Mouse (Mus musculus) forebrain, postnatal 0 days (tissue): Measurements from ENCODE around the gene Sf3b3. TPM values are rescaled to one million over a fixed set of nuclear protein-coding genes. Genes with fewer than 3 reads are reported as not detected.
A peak's percentile ranks its signal among the peaks of the same experiment; 100 is the strongest.

Experiments
- ATAC-seq: fragments of 200-750 bp; cut with Nextera tagmentation; 2 replicates; pipeline ENCODE4 v1.8.0; 2017; ENCODE audit warnings: mild to moderate bottlenecking, moderate library complexity
- DNase-seq: peaks from one replicate; pipeline ENCODE4 v3.0.0-alpha.2; 2015
- H3K27ac ChIP-seq: fragments of 300-500 bp; sonication (generic); 2 replicates; pipeline ENCODE4 v1.5.1; 2014; ENCODE audit warnings: low read depth, mild to moderate bottlenecking, antibody characterized with exemption, low read length, moderate library complexity, mixed read lengths
- H3K27me3 ChIP-seq: fragments of 300-500 bp; sonication (generic); 2 replicates; pipeline ENCODE4 v1.6.1; 2014; ENCODE audit warnings: mild to moderate bottlenecking, low read length, mixed read lengths; ENCODE audit not compliant: insufficient read depth
- H3K36me3 ChIP-seq: fragments of 300-500 bp; sonication (generic); 2 replicates; pipeline ENCODE4 v1.6.1; 2014; ENCODE audit warnings: mild to moderate bottlenecking, moderate library complexity; ENCODE audit not compliant: insufficient read depth
- H3K4me1 ChIP-seq: fragments of 300-500 bp; sonication (generic); 2 replicates; pipeline ENCODE4 v1.6.1; 2014; ENCODE audit warnings: antibody characterized with exemption; ENCODE audit not compliant: insufficient read depth
- H3K4me2 ChIP-seq: fragments of 300-500 bp; sonication (generic); 2 replicates; pipeline ENCODE4 v1.6.1; 2014; ENCODE audit warnings: low read depth, mild to moderate bottlenecking, moderate library complexity
- H3K4me3 ChIP-seq: fragments of 300-500 bp; sonication (generic); 2 replicates; pipeline ENCODE4 v1.5.1; 2014; ENCODE audit warnings: low read depth, low read length, mixed read lengths
- H3K9ac ChIP-seq: fragments of 300-500 bp; sonication (generic); 2 replicates; pipeline ENCODE4 v1.6.1; 2014; ENCODE audit warnings: mild to moderate bottlenecking
- H3K9me3 ChIP-seq: fragments of 300-500 bp; sonication (generic); 2 replicates; pipeline ENCODE4 v1.6.1; 2016; ENCODE audit warnings: low read length
- CTCF ChIP-seq: sonication (generic); IDR thresholded peaks from 2 replicates; pipeline ENCODE4 v1.5.1; 2016; ENCODE audit warnings: antibody characterized with exemption, control low read depth, low read depth
- WGBS: fragments of 180-500 bp; shearing (Covaris S2); extraction: QIAGEN DNeasy Blood & Tissue Kit; methylation state at CpG from one replicate; pipeline ENCODE4 v1.1.7; 2014; 5-methylcytosine and 5-hydroxymethylcytosine counted together
- polyA plus RNA-seq: library from polyadenylated mRNA; unstranded; fragments of >200 nt; fragmentation: Nextera tagmentation; extraction: Ambion mirVana; gene quantifications from 2 replicates; pipeline ENCODE4 v1.2.1, GENCODE M21; 2015
- total RNA-seq: library from RNA; depleted of rRNA; stranded (reverse); fragments of >200 nt; gene quantifications from 2 replicates; pipeline ENCODE4 v1.2.3, GENCODE M21; 2014

Gene Sf3b3
- total and polyA plus RNA-seq, 2 experiments from 2014 or later: 64.8 to 99.2 TPM

- no peak overlapping the region for H3K27ac ChIP-seq
- 82% methylated on average over 3 of the region's 3 CpGs for WGBS
- no peak for TF ChIP-seq CTCF
- H3K4me1 ChIP-seq: no peaks in the 10 kb centered on the region
- H3K9ac ChIP-seq: no peak overlapping the region
- no peaks in the 10 kb centered on the region for H3K36me3 ChIP-seq
- no peak overlapping the region for H3K4me3 ChIP-seq
- ATAC-seq: peak; percentile 29
- no peak for DNase-seq
- no peaks in the 10 kb centered on the region for H3K27me3 ChIP-seq
- no peaks in the 10 kb centered on the region for H3K9me3 ChIP-seq
- H3K4me2 ChIP-seq: no peak overlapping the region
These were observed 70.9 kb downstream of the Sf3b3 start for GRCm38 (mm10) chr8:110775721-110776120.

GRCm38 (mm10) chr8:110775316-110775715 lies 71.3 kb downstream of the Sf3b3 start:
- Histone ChIP-seq H3K9ac (no peak overlapping the region), H3K4me3 (no peak overlapping the region), H3K27me3 (no peaks in the 10 kb centered on the region), H3K4me1 (no peaks in the 10 kb centered on the region), H3K4me2 (no peak overlapping the region), H3K27ac (no peak overlapping the region), H3K9me3 (no peaks in the 10 kb centered on the region), H3K36me3 (no peaks in the 10 kb centered on the region)
- WGBS: 73% methylated on average over 8 of the region's 8 CpGs
- peak; percentile 51 for TF ChIP-seq CTCF
- no peak for ATAC-seq
- no peak for DNase-seq

- H3K4me2 ChIP-seq: no peak overlapping the region
- no peak for TF ChIP-seq CTCF
- ATAC-seq: no peak
- no peaks in the 10 kb centered on the region for H3K4me1 ChIP-seq
- H3K36me3 ChIP-seq: no peaks in the 10 kb centered on the region
- no peak overlapping the region for H3K27ac ChIP-seq
- no peak overlapping the region for H3K9ac ChIP-seq
- H3K27me3 ChIP-seq: no peaks in the 10 kb centered on the region
- no peak for DNase-seq
- 89% methylated on average over 6 of the region's 6 CpGs for WGBS
- no peaks in the 10 kb centered on the region for H3K9me3 ChIP-seq
- H3K4me3 ChIP-seq: no peak overlapping the region
These were observed 71.9 kb downstream of the Sf3b3 start for GRCm38 (mm10) chr8:110774725-110775124.

GRCm38 (mm10) chr8:110774047-110774446 lies 72.5 kb downstream of the Sf3b3 start:
- Histone ChIP-seq H3K9me3 (no peaks in the 10 kb centered on the region), H3K36me3 (no peaks in the 10 kb centered on the region), H3K9ac (no peak overlapping the region), H3K4me1 (no peaks in the 10 kb centered on the region), H3K4me3 (no peak overlapping the region), H3K4me2 (no peak overlapping the region), H3K27ac (no peak overlapping the region), H3K27me3 (no peaks in the 10 kb centered on the region)
- WGBS: 86% methylated on average over 3 of the region's 3 CpGs
- no peak for TF ChIP-seq CTCF
- ATAC-seq (no peak), DNase-seq (no peak)

- Histone ChIP-seq H3K36me3 (no peaks in the 10 kb centered on the region), H3K9me3 (no peaks in the 10 kb centered on the region), H3K4me1 (no peaks in the 10 kb centered on the region), H3K4me3 (no peak overlapping the region), H3K27ac (no peak overlapping the region), H3K4me2 (no peak overlapping the region), H3K9ac (no peak overlapping the region), H3K27me3 (no peaks in the 10 kb centered on the region)
- 68% methylated on average over 7 of the region's 7 CpGs for WGBS
- no peak for TF ChIP-seq CTCF
- no peak; the same call in 1 of the 2 replicates for ATAC-seq
- DNase-seq: no peak
These were observed 74.1 kb downstream of the Sf3b3 start for GRCm38 (mm10) chr8:110772452-110772851.

GRCm38 (mm10) chr8:110767261-110767660 lies 79.3 kb downstream of the Sf3b3 start:
- no peak overlapping the region for H3K4me2 ChIP-seq
- WGBS: 85% methylated on average over 6 of the region's 6 CpGs
- no peak for DNase-seq

GRCm38 (mm10) chr8:110764671-110765070 lies 81.9 kb downstream of the Sf3b3 start:
- ATAC-seq (no peak), DNase-seq (no peak)
- H3K9me3 ChIP-seq: no peaks in the 10 kb centered on the region
- no peak for TF ChIP-seq CTCF
- no peaks in the 10 kb centered on the region for H3K27me3 ChIP-seq
- no peaks in the 10 kb centered on the region for H3K4me1 ChIP-seq
- no peaks in the 10 kb centered on the region for H3K36me3 ChIP-seq
- no peak overlapping the region for H3K9ac ChIP-seq
- no peak overlapping the region for H3K4me2 ChIP-seq
- H3K27ac ChIP-seq: no peak overlapping the region
- 49% methylated on average over 3 of the region's 3 CpGs for WGBS
- H3K4me3 ChIP-seq: no peak overlapping the region

More at GRCm38 (mm10) chr8:110767261-110767660, 79.3 kb downstream of the Sf3b3 start:
- Histone ChIP-seq H3K9ac (no peak overlapping the region), H3K4me1 (no peaks in the 10 kb centered on the region), H3K9me3 (no peaks in the 10 kb centered on the region), H3K36me3 (no peaks in the 10 kb centered on the region), H3K4me3 (no peak overlapping the region), H3K27ac (no peak overlapping the region), H3K27me3 (no peaks in the 10 kb centered on the region)
- no peak for ATAC-seq
- no peak for TF ChIP-seq CTCF

- Histone ChIP-seq H3K36me3 (no peaks in the 10 kb centered on the region), H3K4me3 (no peak overlapping the region), H3K9ac (no peak overlapping the region), H3K4me2 (no peak overlapping the region), H3K4me1 (no peaks in the 10 kb centered on the region), H3K27ac (no peak overlapping the region), H3K27me3 (no peaks in the 10 kb centered on the region), H3K9me3 (no peaks in the 10 kb centered on the region)
- 0 out of 2 replicates have a peak, but pooled peaks have one; percentile 11 for TF ChIP-seq CTCF
- 73% methylated on average over 6 of the region's 6 CpGs for WGBS
- ATAC-seq (no peak), DNase-seq (no peak)
These were observed 84.6 kb downstream of the Sf3b3 start for GRCm38 (mm10) chr8:110761988-110762387.
